In the genomic region with DNA sequence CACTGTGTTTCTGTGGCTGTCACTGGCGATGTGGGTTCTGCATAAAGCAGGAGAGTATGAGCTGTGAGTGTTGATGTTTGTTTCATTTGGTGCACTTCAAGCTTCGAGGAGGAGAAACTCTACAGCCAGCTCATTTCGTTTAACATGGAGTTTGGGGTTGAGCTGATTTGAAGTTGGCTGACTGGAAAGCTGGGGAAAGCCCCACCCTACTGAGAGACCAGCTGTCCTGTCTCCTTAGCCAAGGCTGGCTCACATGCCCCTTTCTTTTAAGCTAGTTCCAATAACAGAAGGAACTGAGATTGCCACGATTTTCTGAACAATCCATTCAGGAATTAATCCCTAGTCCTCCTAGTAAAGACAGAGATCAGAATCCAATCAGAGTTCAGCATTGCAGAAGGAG, we compare ENCODE assay signal across 15 mouse cellular contexts.
"Had no signal": no experiment of that assay in that cellular context is flagged by ENCODE, and none has a peak within 500 bp of the region (broad histone marks: within the 10 kb centered on the region; RNA-seq: fewer than 3 reads in every experiment).

No protein-coding gene starts in this region.

- H3K27ac ChIP-seq: neural tube, embryonic 15.5 days; stomach, embryonic 15.5 days; stomach, postnatal 0 days had no signal

- H3K27me3 ChIP-seq: neural tube, embryonic 15.5 days; stomach, embryonic 15.5 days had no signal

- H3K4me1 ChIP-seq: neural tube, embryonic 15.5 days; stomach, embryonic 15.5 days had no signal

- H3K36me3 ChIP-seq: neural tube, embryonic 15.5 days; stomach, embryonic 15.5 days had no signal

- H3K9me3 ChIP-seq: neural tube, embryonic 15.5 days; stomach, embryonic 15.5 days had no signal

- H3K4me3 ChIP-seq: neural tube, embryonic 15.5 days; stomach, embryonic 15.5 days had no signal

- DNase-seq: retina, postnatal 1 day; right cerebral cortex, adult 18-20 months; right cerebral cortex, postnatal 14 days; right cerebral cortex, postnatal 25 days; right cerebral cortex, postnatal 4 days; spleen, adult 18-20 months; thymus, adult 18-20 months; thymus, adult 2 months; thymus, postnatal 14 days; thymus, postnatal 25 days; thymus, postnatal 36 days; thymus, postnatal 4 days had no signal

- H3K4me2 ChIP-seq: neural tube, embryonic 15.5 days; stomach, embryonic 15.5 days had no signal

- H3K9ac ChIP-seq: neural tube, embryonic 15.5 days; stomach, embryonic 15.5 days had no signal
